Mouse (Mus musculus): Measurements from ENCODE around the gene Ttc4. TPM values are rescaled to one million over a fixed set of nuclear protein-coding genes. Genes with fewer than 3 reads are reported as not detected.

Gene Ttc4
- 128 and 134 TPM in 2 replicates for polyA plus RNA-seq (2014; fragmentation: Nextera tagmentation; extraction: Ambion mirVana)

- under 1% methylated on average over 43 of the region's 43 CpGs for WGBS
- H3K4me3 ChIP-seq (ENCODE audit: low read depth, low read length): peak within 1 kb of the TSS; percentile 76
- peaks cover 8% of the 10 kb centered on the region for H3K4me1 ChIP-seq (ENCODE audit: control insufficient read depth, insufficient read depth, low read length)
- no peaks in the 10 kb centered on the region for H3K27me3 ChIP-seq (ENCODE audit: control insufficient read depth, insufficient read depth, low read length)
- no peaks in the 10 kb centered on the region for H3K9me3 ChIP-seq (ENCODE audit: control insufficient read depth, low read length)
- peak; percentile 96 for ATAC-seq (ENCODE audit: low read depth)
- H3K4me2 ChIP-seq (ENCODE audit: low read depth, low read length): peak within 1 kb of the TSS; percentile 93
- H3K36me3 ChIP-seq (ENCODE audit: control insufficient read depth, insufficient read depth, low read length): peaks cover 9% of the 10 kb centered on the region
- peak within 1 kb of the TSS; percentile 70 for H3K9ac ChIP-seq (replicated peaks; ENCODE audit: low read depth, low read length)
- no peak within 1 kb of the TSS for H3K27ac ChIP-seq (ENCODE audit: low read depth, low read length)
Measured at GRCm38 (mm10) chr4:106678442-106679118, at the start of gene Ttc4. TSS of gene Ttc4 (minus strand) at chr4:106678944.

- WGBS: 85% methylated on average over 4 of the region's 4 CpGs
- no peak overlapping the region for H3K4me2 ChIP-seq (ENCODE audit: low read depth, low read length)
- no peaks in the 10 kb centered on the region for H3K27me3 ChIP-seq (ENCODE audit: control insufficient read depth, insufficient read depth, low read length)
- no peak for ATAC-seq (ENCODE audit: low read depth)
- H3K4me3 ChIP-seq (ENCODE audit: low read depth, low read length): no peak overlapping the region
- no peak overlapping the region for H3K27ac ChIP-seq (ENCODE audit: low read depth, low read length)
- H3K36me3 ChIP-seq (ENCODE audit: control insufficient read depth, insufficient read depth, low read length): no peaks in the 10 kb centered on the region
- no peak overlapping the region for H3K9ac ChIP-seq (replicated peaks; ENCODE audit: low read depth, low read length)
- no peaks in the 10 kb centered on the region for H3K4me1 ChIP-seq (ENCODE audit: control insufficient read depth, insufficient read depth, low read length)
- no peaks in the 10 kb centered on the region for H3K9me3 ChIP-seq (ENCODE audit: control insufficient read depth, low read length)
Measured at GRCm38 (mm10) chr4:106720631-106721030, 41.9 kb upstream of the Ttc4 start.

DNA sequence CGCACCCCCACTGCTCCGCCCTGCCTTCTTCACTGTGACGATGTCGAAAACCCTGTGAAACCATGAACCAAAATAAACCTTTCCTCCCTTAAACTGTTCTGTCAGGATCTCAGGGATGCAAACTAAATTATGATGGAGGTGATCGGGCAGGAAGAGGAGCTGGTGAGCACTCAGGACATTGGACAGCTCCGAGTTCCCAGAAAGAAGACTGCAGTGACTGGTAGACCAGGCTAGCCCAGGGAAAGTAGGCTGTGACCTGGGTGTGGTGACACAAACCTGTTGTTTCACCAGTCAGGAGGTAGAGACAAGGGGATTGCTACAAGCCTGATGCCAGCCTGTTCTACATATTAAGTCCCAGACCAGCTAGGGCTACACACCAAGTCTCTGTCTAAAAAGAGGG is 34.9 kb upstream of the Ttc4 start:
- H3K27me3 ChIP-seq (ENCODE audit: control insufficient read depth, insufficient read depth, low read length): no peaks in the 10 kb centered on the region
- 92% methylated on average over 6 of the region's 6 CpGs for WGBS
- H3K4me1 ChIP-seq (ENCODE audit: control insufficient read depth, insufficient read depth, low read length): no peaks in the 10 kb centered on the region
- no peak overlapping the region for H3K4me3 ChIP-seq (ENCODE audit: low read depth, low read length)
- H3K36me3 ChIP-seq (ENCODE audit: control insufficient read depth, insufficient read depth, low read length): no peaks in the 10 kb centered on the region
- no peak overlapping the region for H3K4me2 ChIP-seq (ENCODE audit: low read depth, low read length)
- no peak for ATAC-seq (ENCODE audit: low read depth)
- no peaks in the 10 kb centered on the region for H3K9me3 ChIP-seq (ENCODE audit: control insufficient read depth, low read length)
- H3K9ac ChIP-seq (replicated peaks; ENCODE audit: low read depth, low read length): no peak overlapping the region
- no peak overlapping the region for H3K27ac ChIP-seq (ENCODE audit: low read depth, low read length)

- peak; percentile 45; the same call in 1 of the 2 replicates for ATAC-seq (ENCODE audit: low read depth)
Measured at GRCm38 (mm10) chr4:106708408-106708807, 29.7 kb upstream of the Ttc4 start.

GRCm38 (mm10) chr4:106707957-106708356 is 29.2 kb upstream of the Ttc4 start:
- ATAC-seq (ENCODE audit: low read depth): 0 out of 2 replicates have a peak, but pooled peaks have one; percentile 10
- Histone ChIP-seq H3K4me1 (ENCODE audit: control insufficient read depth, insufficient read depth, low read length) (peaks cover 12% of the 10 kb centered on the region; the same call in 1 of the 2 replicates), H3K9me3 (ENCODE audit: control insufficient read depth, low read length) (no peaks in the 10 kb centered on the region), H3K4me2 (ENCODE audit: low read depth, low read length) (no peak overlapping the region), H3K36me3 (ENCODE audit: control insufficient read depth, insufficient read depth, low read length) (no peaks in the 10 kb centered on the region), H3K27ac (ENCODE audit: low read depth, low read length) (no peak overlapping the region), H3K27me3 (ENCODE audit: control insufficient read depth, insufficient read depth, low read length) (no peaks in the 10 kb centered on the region), H3K4me3 (ENCODE audit: low read depth, low read length) (no peak overlapping the region), H3K9ac (replicated peaks; ENCODE audit: low read depth, low read length) (no peak overlapping the region)
- WGBS: 28% methylated on average over 5 of the region's 5 CpGs

More at GRCm38 (mm10) chr4:106708408-106708807, 29.7 kb upstream of the Ttc4 start:
- Histone ChIP-seq H3K9me3 (ENCODE audit: control insufficient read depth, low read length) (no peaks in the 10 kb centered on the region), H3K36me3 (ENCODE audit: control insufficient read depth, insufficient read depth, low read length) (no peaks in the 10 kb centered on the region), H3K27me3 (ENCODE audit: control insufficient read depth, insufficient read depth, low read length) (no peaks in the 10 kb centered on the region), H3K4me3 (ENCODE audit: low read depth, low read length) (no peak overlapping the region), H3K9ac (replicated peaks; ENCODE audit: low read depth, low read length) (no peak overlapping the region), H3K4me2 (ENCODE audit: low read depth, low read length) (no peak overlapping the region), H3K27ac (ENCODE audit: low read depth, low read length) (no peak overlapping the region), H3K4me1 (ENCODE audit: control insufficient read depth, insufficient read depth, low read length) (peaks cover 12% of the 10 kb centered on the region; the same call in 1 of the 2 replicates)
- WGBS: 2% methylated on average over 8 of the region's 8 CpGs

GRCm38 (mm10) chr4:106705096-106705665 is 26.4 kb upstream of the Ttc4 start:
- ATAC-seq (ENCODE audit: low read depth): no peak

GRCm38 (mm10) chr4:106704416-106704815 is 25.7 kb upstream of the Ttc4 start:
- peak; percentile 60; the same call in 1 of the 2 replicates for ATAC-seq (ENCODE audit: low read depth)
- H3K9ac ChIP-seq (replicated peaks; ENCODE audit: low read depth, low read length): 0 out of 2 replicates have a peak overlapping the region, but pooled peaks have one; percentile 9

More at GRCm38 (mm10) chr4:106705096-106705665, 26.4 kb upstream of the Ttc4 start:
- peaks cover 23% of the 10 kb centered on the region; the same call in 1 of the 2 replicates for H3K4me1 ChIP-seq (ENCODE audit: control insufficient read depth, insufficient read depth, low read length)
- no peaks in the 10 kb centered on the region for H3K36me3 ChIP-seq (ENCODE audit: control insufficient read depth, insufficient read depth, low read length)
- H3K4me3 ChIP-seq (ENCODE audit: low read depth, low read length): no peak overlapping the region
- H3K9me3 ChIP-seq (ENCODE audit: control insufficient read depth, low read length): no peaks in the 10 kb centered on the region
- H3K27me3 ChIP-seq (ENCODE audit: control insufficient read depth, insufficient read depth, low read length): no peaks in the 10 kb centered on the region
- WGBS: 31% methylated on average over 8 of the region's 8 CpGs
- peak overlapping the region; percentile 67 for H3K27ac ChIP-seq (ENCODE audit: low read depth, low read length)
- H3K9ac ChIP-seq (replicated peaks; ENCODE audit: low read depth, low read length): 0 out of 2 replicates have a peak overlapping the region, but pooled peaks have one; percentile 16
- no peak overlapping the region for H3K4me2 ChIP-seq (ENCODE audit: low read depth, low read length)

DNA sequence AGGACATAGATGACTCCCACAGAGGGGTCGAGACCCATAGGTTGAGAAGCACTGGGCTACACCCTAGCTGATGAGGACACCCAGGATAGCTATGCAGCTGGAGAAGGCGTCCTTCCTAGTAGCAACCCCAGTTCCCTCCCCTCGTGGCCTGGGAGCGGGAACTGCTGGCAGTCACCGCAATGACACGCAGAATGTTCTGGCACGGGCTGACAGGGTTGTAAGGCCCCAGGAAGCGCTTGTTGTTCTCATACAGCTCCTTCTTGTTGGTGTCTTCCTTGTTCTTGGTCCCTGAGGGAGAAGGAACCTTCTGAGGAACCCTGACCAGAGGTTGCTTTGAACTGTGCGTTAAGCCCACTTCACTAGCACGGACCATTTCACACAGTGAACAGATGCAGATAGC is 25.2 kb upstream of the Ttc4 start:
- no peak overlapping the region for H3K4me2 ChIP-seq (ENCODE audit: low read depth, low read length)
- WGBS: 82% methylated on average over 10 of the region's 10 CpGs
- peaks cover 25% of the 10 kb centered on the region; the same call in 1 of the 2 replicates for H3K4me1 ChIP-seq (ENCODE audit: control insufficient read depth, insufficient read depth, low read length)
- no peak overlapping the region for H3K9ac ChIP-seq (replicated peaks; ENCODE audit: low read depth, low read length)
- peak overlapping the region; percentile 67; the same call in 1 of the 2 replicates for H3K27ac ChIP-seq (ENCODE audit: low read depth, low read length)
- H3K4me3 ChIP-seq (ENCODE audit: low read depth, low read length): no peak overlapping the region
- no peaks in the 10 kb centered on the region for H3K27me3 ChIP-seq (ENCODE audit: control insufficient read depth, insufficient read depth, low read length)
- H3K36me3 ChIP-seq (ENCODE audit: control insufficient read depth, insufficient read depth, low read length): no peaks in the 10 kb centered on the region
- H3K9me3 ChIP-seq (ENCODE audit: control insufficient read depth, low read length): no peaks in the 10 kb centered on the region
- no peak for ATAC-seq (ENCODE audit: low read depth)

More at GRCm38 (mm10) chr4:106704416-106704815, 25.7 kb upstream of the Ttc4 start:
- no peak overlapping the region for H3K4me2 ChIP-seq (ENCODE audit: low read depth, low read length)
- H3K27me3 ChIP-seq (ENCODE audit: control insufficient read depth, insufficient read depth, low read length): no peaks in the 10 kb centered on the region
- H3K9me3 ChIP-seq (ENCODE audit: control insufficient read depth, low read length): no peaks in the 10 kb centered on the region
- no peak overlapping the region for H3K4me3 ChIP-seq (ENCODE audit: low read depth, low read length)
- 36% methylated on average over 11 of the region's 11 CpGs for WGBS
- H3K27ac ChIP-seq (ENCODE audit: low read depth, low read length): peak overlapping the region; percentile 67
- no peaks in the 10 kb centered on the region for H3K36me3 ChIP-seq (ENCODE audit: control insufficient read depth, insufficient read depth, low read length)
- H3K4me1 ChIP-seq (ENCODE audit: control insufficient read depth, insufficient read depth, low read length): peaks cover 25% of the 10 kb centered on the region; the same call in 1 of the 2 replicates

- no peaks in the 10 kb centered on the region for H3K9me3 ChIP-seq (ENCODE audit: control insufficient read depth, low read length)
- H3K4me2 ChIP-seq (ENCODE audit: low read depth, low read length): no peak overlapping the region
- no peak overlapping the region for H3K9ac ChIP-seq (replicated peaks; ENCODE audit: low read depth, low read length)
- 28% methylated on average over 4 of the region's 4 CpGs for WGBS
- no peaks in the 10 kb centered on the region for H3K27me3 ChIP-seq (ENCODE audit: control insufficient read depth, insufficient read depth, low read length)
- no peak overlapping the region for H3K4me3 ChIP-seq (ENCODE audit: low read depth, low read length)
- H3K27ac ChIP-seq (ENCODE audit: low read depth, low read length): peak overlapping the region; percentile 60; the same call in 1 of the 2 replicates
- no peaks in the 10 kb centered on the region for H3K36me3 ChIP-seq (ENCODE audit: control insufficient read depth, insufficient read depth, low read length)
- ATAC-seq (ENCODE audit: low read depth): no peak
- peaks cover 25% of the 10 kb centered on the region; the same call in 1 of the 2 replicates for H3K4me1 ChIP-seq (ENCODE audit: control insufficient read depth, insufficient read depth, low read length)
Measured at GRCm38 (mm10) chr4:106700798-106701197, 22.1 kb upstream of the Ttc4 start.
